In the genomic region with DNA sequence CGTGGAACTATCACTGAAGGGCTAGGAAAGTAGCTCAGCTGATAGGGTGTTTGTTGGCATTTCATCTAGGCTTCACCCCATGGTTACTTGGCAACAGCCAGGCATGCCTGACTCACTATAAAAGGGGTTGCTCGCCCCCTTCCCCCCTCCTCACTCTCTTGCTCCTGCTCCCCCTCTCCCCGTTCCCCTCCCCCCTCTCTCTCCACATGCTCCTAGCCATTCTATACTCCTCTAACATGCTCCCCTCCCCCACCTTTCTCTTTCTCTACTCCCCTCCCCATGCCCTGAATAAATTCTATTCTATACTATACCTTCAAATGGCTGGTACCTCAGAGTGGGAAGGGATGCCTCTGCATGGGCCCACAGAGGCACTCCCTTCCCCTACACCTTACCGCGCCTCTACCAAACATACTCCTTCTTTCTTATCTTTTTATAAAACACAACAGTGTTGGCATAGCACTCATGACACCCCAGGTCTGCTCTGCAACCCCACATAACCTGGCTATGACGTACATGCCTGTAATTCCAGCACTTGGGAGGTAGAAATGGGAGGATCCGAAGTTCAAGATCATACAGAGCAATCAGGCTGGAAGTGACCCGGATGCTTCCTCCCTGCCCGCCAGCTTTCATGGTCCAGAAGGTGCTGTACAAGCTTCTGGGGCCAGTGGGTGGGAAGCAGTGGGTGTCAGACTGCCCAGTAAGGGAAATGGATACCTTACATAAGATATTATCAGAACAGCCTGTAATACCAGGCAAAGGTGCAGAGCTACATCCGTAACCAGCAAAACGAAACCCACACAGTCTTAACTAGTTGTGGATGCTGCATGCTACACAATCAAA, we compare ENCODE assay signal across 11 mouse cellular contexts. TPM values are rescaled to one million over a fixed set of nuclear protein-coding genes. Genes with fewer than 3 reads are reported as not detected.
DNase-seq lines count a peak whose midpoint lies in the region; ATAC-seq lines count a peak whose summit lies in the region.
"Had no signal": no experiment of that assay in that cellular context is flagged by ENCODE, and none has a peak within 500 bp of the region (broad histone marks: within the 10 kb centered on the region; RNA-seq: fewer than 3 reads in every experiment).

No protein-coding gene starts in this region.

- H3K9ac ChIP-seq in forebrain, embryonic 15.5 days (replicated peaks) = no peak overlapping the region
- no peak overlapping the region for H3K9ac ChIP-seq in midbrain, embryonic 13.5 days (replicated peaks)
- H3K9ac ChIP-seq: liver, postnatal 0 days had no signal

- DNase-seq in heart, adult 11 months = peak; percentile 61
- no peak for DNase-seq in heart, adult 18-20 months
- DNase-seq in brain, adult 2 months (ENCODE audit: low read depth, low spot score) = peak; percentile 20
- DNase-seq in adrenal gland, postnatal 4 days (ENCODE audit: low spot score in 2 of 2) = no peak
- no peak for DNase-seq in cerebellum, adult 8-10 months
- DNase-seq: cerebellum, postnatal 25 days; kidney, adult 11 months; liver, postnatal 0 days had no signal

- H3K4me3 ChIP-seq in forebrain, embryonic 15.5 days = no peak overlapping the region
- no peak overlapping the region for H3K4me3 ChIP-seq in midbrain, embryonic 13.5 days (replicated peaks)

- no peaks in the 10 kb centered on the region for H3K9me3 ChIP-seq in forebrain, embryonic 15.5 days
- H3K9me3 ChIP-seq in midbrain, embryonic 13.5 days = peaks cover 8% of the 10 kb centered on the region; the same call in 1 of the 2 replicates

- H3K4me1 ChIP-seq in forebrain, embryonic 15.5 days = peaks cover 16% of the 10 kb centered on the region; the same call in 1 of the 2 replicates
- peaks cover 17% of the 10 kb centered on the region for H3K4me1 ChIP-seq in midbrain, embryonic 13.5 days (replicated peaks)

- ATAC-seq in forebrain, embryonic 15.5 days (replicated peaks) = peak; percentile 72
- peak; percentile 94 for ATAC-seq in midbrain, embryonic 13.5 days
- no peak for ATAC-seq in megakaryocyte, adult 5-6 weeks (ENCODE audit: poor library complexity, severe bottlenecking)
- ATAC-seq: liver, postnatal 0 days had no signal

- H3K27me3 ChIP-seq in forebrain, embryonic 15.5 days = no peaks in the 10 kb centered on the region
- H3K27me3 ChIP-seq in midbrain, embryonic 13.5 days = no peaks in the 10 kb centered on the region

- 53% methylated on average over 11 of the region's 11 CpGs for WGBS in forebrain, embryonic 15.5 days
- WGBS in midbrain, embryonic 13.5 days = 46% methylated on average over 11 of the region's 11 CpGs

- no peak overlapping the region for H3K27ac ChIP-seq in forebrain, embryonic 15.5 days (replicated peaks)
- peak overlapping the region; percentile 30; the same call in 1 of the 2 replicates for H3K27ac ChIP-seq in midbrain, embryonic 13.5 days

- no peaks in the 10 kb centered on the region for H3K36me3 ChIP-seq in forebrain, embryonic 15.5 days
- H3K36me3 ChIP-seq in midbrain, embryonic 13.5 days = no peaks in the 10 kb centered on the region

- no peak overlapping the region for H3K4me2 ChIP-seq in forebrain, embryonic 15.5 days (replicated peaks)
- peak overlapping the region; percentile 14; the same call in 1 of the 2 replicates for H3K4me2 ChIP-seq in midbrain, embryonic 13.5 days (replicated peaks)

RNA-seq across cellular contexts. Expression of gene Tbc1d30, which starts 10.1 kb away (rescaled TPM):
- 1 to 10 TPM; 2.1 to 2.3 TPM for total RNA-seq in heart, adult 18-20 months (2021)
- polyA plus RNA-seq in forebrain, embryonic 15.5 days (2015; fragmentation: Nextera tagmentation; extraction: Ambion mirVana) = 8.5 and 9.1 TPM in 2 replicates
- 9.2 TPM in 2 replicates for polyA plus RNA-seq in midbrain, embryonic 13.5 days (2015; fragmentation: Nextera tagmentation; extraction: Ambion mirVana)
- 1 to 10 TPM; 3.8 to 7.1 TPM for total RNA-seq in adrenal gland, postnatal 4 days (2021)
- total RNA-seq in megakaryocyte, adult 5-6 weeks (2015) = 0.23 and 0.42 TPM in 2 replicates
- 0.40 and 1.8 TPM in 2 replicates for total RNA-seq in megakaryocyte, adult 5-6 weeks (2017)

RNA-seq across cellular contexts. Expression of gene Gns, which starts 23.9 kb away (rescaled TPM):
- total RNA-seq in heart, adult 18-20 months (2021) = 10 to 100 TPM; 89.4 to 92.1 TPM
- 30.3 and 34.7 TPM in 2 replicates for polyA plus RNA-seq in forebrain, embryonic 15.5 days (2015; fragmentation: Nextera tagmentation; extraction: Ambion mirVana)
- 33.9 and 36.9 TPM in 2 replicates for polyA plus RNA-seq in midbrain, embryonic 13.5 days (2015; fragmentation: Nextera tagmentation; extraction: Ambion mirVana)
- 100 to 1,000 TPM; 121 to 130 TPM for total RNA-seq in adrenal gland, postnatal 4 days (2021)
- total RNA-seq in megakaryocyte, adult 5-6 weeks (2015) = 41.1 and 48.9 TPM in 2 replicates
- 33.8 and 40.7 TPM in 2 replicates for total RNA-seq in megakaryocyte, adult 5-6 weeks (2017)

Comparison
In these comparisons a context has a peak if more than half of its experiments do, and no peak if none do; other contexts are left out.
1. DNase-seq: peak in heart, adult 11 months (single experiment) and brain, adult 2 months (single experiment); none in heart, adult 18-20 months (0 of 2), adrenal gland, postnatal 4 days (0 of 2) and cerebellum, adult 8-10 months (single experiment).